Mouse (Mus musculus) heart, embryonic 10.5 days (tissue): ENCODE measurements at regions not wholly inside any gene's neighbourhood (a gene's known extent, or its start where the extent isn't known, plus 50 kb on each side); places are given as distances from the start of the nearest gene placed in this dataset.
A peak's percentile ranks its signal among the peaks of the same experiment; 100 is the strongest.

Experiments
- DNase-seq: peaks from one replicate; pipeline ENCODE4 v3.0.0-alpha.2; 2017; ENCODE audit warnings: low spot score
- H3K27ac ChIP-seq: fragments of 300-500 bp; sonication (generic); 2 replicates; pipeline ENCODE4 v1.5.1; 2016; ENCODE audit warnings: mild to moderate bottlenecking
- H3K27me3 ChIP-seq: fragments of 300-500 bp; sonication (generic); 2 replicates; pipeline ENCODE4 v1.6.1; 2016; ENCODE audit warnings: mild to moderate bottlenecking; ENCODE audit not compliant: poor library complexity, insufficient read depth, severe bottlenecking
- H3K36me3 ChIP-seq: fragments of 300-500 bp; sonication (generic); 2 replicates; pipeline ENCODE4 v1.6.1; 2016; ENCODE audit warnings: mild to moderate bottlenecking, moderate library complexity
- H3K4me1 ChIP-seq: fragments of 300-500 bp; sonication (generic); 2 replicates; pipeline ENCODE4 v1.6.1; 2016; ENCODE audit warnings: mild to moderate bottlenecking
- H3K4me3 ChIP-seq: fragments of 300-500 bp; sonication (generic); 2 replicates; pipeline ENCODE4 v1.5.1; 2016; ENCODE audit warnings: mild to moderate bottlenecking, moderate library complexity
- H3K9me3 ChIP-seq: fragments of 300-500 bp; sonication (generic); 2 replicates; pipeline ENCODE4 v1.6.1; 2016; ENCODE audit warnings: mild to moderate bottlenecking, moderate library complexity
- whole genome bisulfite sequencing: fragments of 180-500 bp; shearing (Covaris S2); methylation state at CpG from one replicate; pipeline ENCODE4 v1.1.7; 2016; 5-methylcytosine and 5-hydroxymethylcytosine counted together

GRCm38 (mm10) chr6:82860485-82860884 is 79.1 kb downstream of the Sema4f start:
- H3K4me3 ChIP-seq = no peak overlapping the region
- H3K9me3 ChIP-seq = no peaks in the 10 kb centered on the region
- no peak for DNase-seq
- H3K4me1 ChIP-seq = peaks cover 43% of the 10 kb centered on the region
- no peaks in the 10 kb centered on the region for H3K27me3 ChIP-seq
- no peak overlapping the region for H3K27ac ChIP-seq
- WGBS = 76% methylated on average over 6 of the region's 6 CpGs
- H3K36me3 ChIP-seq = no peaks in the 10 kb centered on the region

GRCm38 (mm10) chr6:82856218-82856617 is 82.0 kb upstream of the Hk2 start:
- H3K27me3 ChIP-seq = no peaks in the 10 kb centered on the region
- H3K4me1 ChIP-seq = peaks cover 21% of the 10 kb centered on the region
- H3K9me3 ChIP-seq = no peaks in the 10 kb centered on the region
- H3K27ac ChIP-seq = peak overlapping the region; percentile 76
- DNase-seq = no peak
- H3K4me3 ChIP-seq = no peak overlapping the region
- WGBS = 37% methylated on average over 9 of the region's 9 CpGs
- H3K36me3 ChIP-seq = no peaks in the 10 kb centered on the region

DNA sequence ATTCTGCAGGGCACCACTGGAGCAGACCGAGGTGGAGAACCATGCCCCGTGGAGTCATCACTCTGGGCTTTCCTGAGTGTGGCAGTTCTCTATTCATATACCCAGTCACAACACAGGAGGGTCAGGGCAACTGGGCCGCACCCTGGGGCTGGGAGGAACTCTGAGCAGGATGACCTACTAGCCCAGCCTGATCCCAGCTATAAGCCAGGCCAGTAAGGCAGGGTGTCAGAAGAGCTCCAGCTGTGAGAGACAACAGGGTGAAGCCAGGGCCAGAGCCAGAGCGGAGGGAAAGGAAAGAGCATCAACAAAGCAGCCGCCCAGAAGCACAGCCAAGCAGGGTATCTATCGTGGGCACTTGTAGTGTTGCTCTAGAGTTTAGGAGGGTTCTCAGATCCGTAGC is 81.1 kb upstream of the Hk2 start:
- Histone ChIP-seq H3K36me3 (no peaks in the 10 kb centered on the region), H3K27ac (peak overlapping the region; percentile 76), H3K4me3 (no peak overlapping the region), H3K4me1 (peaks cover 21% of the 10 kb centered on the region), H3K27me3 (no peaks in the 10 kb centered on the region), H3K9me3 (no peaks in the 10 kb centered on the region)
- DNase-seq = no peak
- 63% methylated on average over 7 of the region's 7 CpGs for WGBS

DNA sequence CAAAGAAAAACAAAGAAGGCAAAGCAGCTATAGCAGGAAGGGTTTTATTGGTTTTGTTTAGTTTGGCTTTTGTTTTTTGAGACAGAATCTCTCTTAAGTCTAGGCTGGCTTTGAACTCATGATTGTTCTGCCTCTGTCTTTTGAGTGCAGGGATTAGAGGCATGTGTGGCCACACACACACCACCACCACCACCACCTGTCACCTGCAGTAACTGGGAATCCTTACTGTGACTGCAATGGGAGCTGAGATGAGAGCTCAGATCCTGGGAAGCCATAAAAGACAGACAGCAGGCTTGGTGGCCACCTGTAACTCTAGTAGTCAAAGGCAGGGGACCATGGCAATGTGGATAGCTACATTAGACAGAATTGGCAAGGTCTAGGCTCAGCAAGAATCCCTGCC is 80.5 kb upstream of the Hk2 start:
- no peak for DNase-seq
- Histone ChIP-seq H3K4me1 (peaks cover 21% of the 10 kb centered on the region), H3K27ac (no peak overlapping the region), H3K4me3 (no peak overlapping the region), H3K36me3 (no peaks in the 10 kb centered on the region), H3K27me3 (no peaks in the 10 kb centered on the region), H3K9me3 (no peaks in the 10 kb centered on the region)

DNA sequence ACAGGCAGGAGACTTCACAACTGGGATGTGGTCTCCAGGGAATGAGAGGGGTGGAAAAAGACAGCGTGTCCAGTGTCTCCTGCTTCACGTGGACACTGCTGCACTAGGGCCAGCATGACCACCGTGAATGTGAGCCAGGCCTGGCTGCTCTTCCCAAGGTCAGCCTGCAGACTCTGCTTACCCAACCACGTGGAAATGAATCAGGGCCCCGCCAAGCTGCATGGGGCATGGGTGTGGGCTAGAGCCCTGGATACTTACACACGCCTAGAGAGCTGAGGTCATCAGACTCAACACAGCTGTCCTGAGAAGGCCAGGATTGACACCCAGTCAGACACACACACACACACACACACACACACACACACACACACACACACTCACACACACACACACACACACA is 80.1 kb upstream of the Hk2 start:
- Histone ChIP-seq H3K4me1 (peaks cover 21% of the 10 kb centered on the region), H3K4me3 (no peak overlapping the region), H3K36me3 (no peaks in the 10 kb centered on the region), H3K27me3 (no peaks in the 10 kb centered on the region), H3K9me3 (no peaks in the 10 kb centered on the region), H3K27ac (peak overlapping the region; percentile 59; the same call in 1 of the 2 replicates)
- no peak for DNase-seq
- WGBS = 65% methylated on average over 6 of the region's 6 CpGs

- Histone ChIP-seq H3K36me3 (no peaks in the 10 kb centered on the region; the same call in 1 of the 2 replicates), H3K27ac (no peak overlapping the region), H3K27me3 (no peaks in the 10 kb centered on the region), H3K9me3 (0 out of 2 replicates have a peak, but pooled peaks cover 2% of the 10 kb centered on the region), H3K4me1 (peaks cover 21% of the 10 kb centered on the region), H3K4me3 (no peak overlapping the region)
- DNase-seq = no peak
- WGBS = 76% methylated on average over 5 of the region's 5 CpGs
These were observed 78.8 kb upstream of the Hk2 start for GRCm38 (mm10) chr6:82853076-82853475.

GRCm38 (mm10) chr6:82850556-82850955 is 76.3 kb upstream of the Hk2 start:
- Histone ChIP-seq H3K4me3 (no peak overlapping the region), H3K36me3 (no peaks in the 10 kb centered on the region; the same call in 1 of the 2 replicates), H3K27ac (no peak overlapping the region), H3K4me1 (peaks cover 5% of the 10 kb centered on the region; the same call in 1 of the 2 replicates), H3K9me3 (0 out of 2 replicates have a peak, but pooled peaks cover 5% of the 10 kb centered on the region), H3K27me3 (no peaks in the 10 kb centered on the region)
- DNase-seq = no peak
- WGBS = 89% methylated on average over 9 of the region's 9 CpGs

DNA sequence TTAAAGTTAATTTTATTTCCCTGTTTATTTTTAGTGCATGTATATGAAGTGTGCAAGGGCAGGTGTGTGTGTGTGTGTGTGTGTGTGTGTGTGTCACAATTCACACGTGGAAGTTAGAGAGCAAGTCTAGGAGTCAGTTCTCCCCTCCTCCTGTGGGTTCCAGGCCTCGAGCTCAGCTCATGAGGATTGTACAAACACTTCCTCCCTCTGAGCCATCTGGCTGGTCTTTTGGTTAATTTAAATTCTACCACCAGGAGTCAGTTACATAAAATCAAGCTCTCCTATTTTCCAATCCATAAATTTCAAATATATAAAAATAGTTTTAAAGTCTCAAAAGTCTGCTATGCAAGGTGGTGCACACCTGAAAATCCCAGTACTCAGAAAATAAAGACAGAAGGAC is 73.3 kb upstream of the Hk2 start:
- WGBS = 68% methylated on average over 2 of the region's 2 CpGs
- Histone ChIP-seq H3K4me1 (no peaks in the 10 kb centered on the region), H3K36me3 (no peaks in the 10 kb centered on the region; the same call in 1 of the 2 replicates), H3K9me3 (0 out of 2 replicates have a peak, but pooled peaks cover 5% of the 10 kb centered on the region), H3K27ac (no peak overlapping the region), H3K4me3 (no peak overlapping the region), H3K27me3 (no peaks in the 10 kb centered on the region)
- DNase-seq = no peak

DNA sequence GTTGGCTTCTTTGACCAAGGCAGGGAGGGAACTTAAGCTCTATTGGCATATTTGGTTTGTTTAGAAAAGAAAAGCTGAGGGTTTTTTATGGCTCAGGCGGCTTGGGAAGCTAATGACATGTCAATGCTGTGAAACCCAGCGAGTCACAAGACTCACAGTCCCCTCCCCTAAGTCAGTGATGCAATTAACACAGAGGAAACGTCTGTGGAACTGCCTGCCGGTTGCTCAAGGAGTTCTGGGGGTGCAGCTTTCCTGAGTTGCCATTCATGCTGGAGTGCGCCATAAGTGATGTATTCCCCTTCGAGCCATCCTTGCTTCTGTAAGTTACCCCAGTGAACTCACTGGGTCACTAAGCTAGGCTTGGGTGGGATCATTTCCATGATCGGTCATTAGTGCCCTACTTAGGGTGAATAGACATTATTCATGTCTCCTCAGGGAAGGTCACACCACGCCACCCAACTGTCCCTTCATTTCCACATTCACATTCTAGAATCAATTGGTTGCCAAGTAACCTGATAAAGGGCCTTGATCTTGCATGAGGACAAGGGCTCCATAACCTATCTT is 72.4 kb upstream of the Hk2 start:
- Histone ChIP-seq H3K27ac (no peak overlapping the region), H3K27me3 (no peaks in the 10 kb centered on the region), H3K36me3 (no peaks in the 10 kb centered on the region; the same call in 1 of the 2 replicates), H3K9me3 (0 out of 2 replicates have a peak, but pooled peaks cover 5% of the 10 kb centered on the region), H3K4me1 (no peaks in the 10 kb centered on the region), H3K4me3 (no peak overlapping the region)
- 76% methylated on average over 8 of the region's 8 CpGs for WGBS
- DNase-seq = no peak

DNA sequence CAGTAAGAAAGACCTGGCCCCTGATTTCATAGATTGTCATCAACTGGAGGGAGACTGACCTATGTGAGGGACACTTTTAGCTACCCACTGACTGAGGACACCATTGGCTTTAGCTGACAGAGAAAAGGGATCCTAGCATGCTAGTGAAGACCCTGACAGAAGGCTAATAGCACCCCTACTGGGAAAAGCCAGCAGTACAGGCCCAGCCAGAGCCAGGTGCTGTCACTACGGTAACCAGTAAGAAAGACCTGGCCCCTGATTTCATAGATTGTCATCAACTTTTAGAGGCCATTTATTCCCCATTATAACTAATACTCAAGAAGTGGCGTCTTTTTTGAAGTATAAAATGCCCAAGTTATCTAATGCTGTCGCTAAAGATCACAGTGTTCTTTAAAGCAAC is 70.2 kb upstream of the Hk2 start:
- Histone ChIP-seq H3K27me3 (no peaks in the 10 kb centered on the region), H3K4me1 (no peaks in the 10 kb centered on the region), H3K9me3 (0 out of 2 replicates have a peak, but pooled peaks cover 5% of the 10 kb centered on the region), H3K4me3 (no peak overlapping the region), H3K36me3 (no peaks in the 10 kb centered on the region; the same call in 1 of the 2 replicates), H3K27ac (no peak overlapping the region)
- WGBS = 47% methylated on average over 3 of the region's 3 CpGs
- no peak for DNase-seq

GRCm38 (mm10) chr6:82843881-82844280 is 69.6 kb upstream of the Hk2 start:
- no peaks in the 10 kb centered on the region; the same call in 1 of the 2 replicates for H3K36me3 ChIP-seq
- no peaks in the 10 kb centered on the region for H3K4me1 ChIP-seq
- 76% methylated on average over 4 of the region's 4 CpGs for WGBS
- no peak for DNase-seq
- H3K27me3 ChIP-seq = no peaks in the 10 kb centered on the region
- no peak overlapping the region for H3K27ac ChIP-seq
- 0 out of 2 replicates have a peak, but pooled peaks cover 5% of the 10 kb centered on the region for H3K9me3 ChIP-seq
- no peak overlapping the region for H3K4me3 ChIP-seq

DNA sequence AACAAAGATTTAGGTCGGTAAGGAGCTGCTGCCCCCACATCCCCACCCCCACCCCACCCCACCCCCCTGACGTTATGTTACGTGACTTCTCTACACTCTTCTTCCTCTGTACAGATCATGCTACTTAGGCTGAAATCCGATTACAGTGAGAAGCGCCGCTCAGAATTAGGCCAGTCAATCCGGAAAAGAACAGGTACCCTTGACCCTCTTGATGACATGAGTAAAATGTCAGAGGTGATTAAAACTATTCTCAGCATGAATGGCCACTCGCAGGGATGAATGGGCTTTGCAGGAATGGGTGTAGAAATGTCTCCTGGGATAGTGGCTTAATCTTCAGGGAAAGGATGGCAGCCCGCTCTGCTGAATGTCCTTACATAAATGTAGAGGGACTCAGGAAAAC is 63.0 kb upstream of the Hk2 start:
- Histone ChIP-seq H3K36me3 (no peaks in the 10 kb centered on the region), H3K27me3 (no peaks in the 10 kb centered on the region), H3K4me1 (peaks cover 7% of the 10 kb centered on the region; the same call in 1 of the 2 replicates), H3K27ac (no peak overlapping the region), H3K4me3 (no peak overlapping the region), H3K9me3 (no peaks in the 10 kb centered on the region)
- WGBS = 72% methylated on average over 9 of the region's 9 CpGs
- DNase-seq = no peak

DNA sequence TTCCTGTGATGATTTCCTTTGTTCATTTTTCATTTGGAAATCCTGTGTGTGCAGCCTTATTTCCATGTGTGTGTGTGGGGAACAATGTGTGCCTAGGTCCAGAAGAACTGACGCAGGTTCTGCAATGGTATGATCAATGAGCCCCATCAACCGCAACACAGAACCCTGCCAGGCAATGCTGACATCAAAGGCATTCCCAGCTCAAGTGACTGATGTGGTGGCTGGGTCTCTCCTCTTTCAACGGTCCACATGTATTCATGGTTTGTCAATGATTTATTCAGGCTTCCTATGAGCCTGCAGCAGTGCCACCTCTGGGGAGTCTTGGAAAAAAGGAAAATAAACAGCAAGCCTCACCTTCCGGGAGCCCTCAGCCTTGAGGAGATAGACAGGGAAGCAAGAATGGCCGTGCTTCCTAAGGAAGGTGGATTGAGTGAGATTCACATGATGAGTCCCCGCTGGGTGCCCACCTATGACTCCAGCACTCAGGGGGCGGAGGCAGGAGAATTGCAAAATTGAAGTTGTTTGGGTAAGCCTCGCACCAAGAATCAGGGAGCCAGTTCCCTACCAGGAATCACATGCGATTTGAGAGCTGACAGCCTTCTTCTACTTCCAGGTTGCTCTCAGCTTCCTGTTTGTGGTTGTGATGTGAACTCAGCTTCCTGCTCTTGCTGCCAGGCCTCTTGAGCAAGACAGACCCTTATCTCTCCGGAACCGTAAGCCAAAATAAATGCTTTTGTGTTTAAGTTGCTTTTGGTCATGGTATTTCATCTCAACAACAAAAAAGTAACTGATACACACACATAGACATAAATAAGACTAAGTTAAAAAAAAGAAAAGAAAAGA is 61.2 kb upstream of the Hk2 start:
- Histone ChIP-seq H3K36me3 (no peaks in the 10 kb centered on the region), H3K27ac (no peak overlapping the region; the same call in 1 of the 2 replicates), H3K4me3 (no peak overlapping the region), H3K9me3 (no peaks in the 10 kb centered on the region), H3K27me3 (no peaks in the 10 kb centered on the region), H3K4me1 (peaks cover 16% of the 10 kb centered on the region)
- no peak for DNase-seq
- WGBS = 70% methylated on average over 11 of the region's 11 CpGs
